Mouse (Mus musculus): ENCODE results near the gene Ptpn3. TPM values are rescaled to one million over a fixed set of nuclear protein-coding genes. Genes with fewer than 3 reads are reported as not detected.

Gene Ptpn3
- polyA plus RNA-seq (2012; rRNA removed), result 3.1 and 4.9 TPM in 2 replicates

GRCm38 (mm10) chr4:57301410-57302313 lies at the start of gene Ptpn3:
TSS of gene Ptpn3 (minus strand) at chr4:57301837.
- DNase-seq (ENCODE audit: low read depth), result peak; percentile 92
- TF ChIP-seq CTCF (IDR thresholded peaks at IDR 0.05; ENCODE audit: borderline replicate concordance, extremely low read depth, insufficient read depth, insufficient read length), result no peak
- no peak for TF ChIP-seq POLR2A (IDR thresholded peaks at IDR 0.05; ENCODE audit: borderline replicate concordance, extremely low read depth, insufficient read depth, insufficient read length, poor library complexity, severe bottlenecking)

DNA sequence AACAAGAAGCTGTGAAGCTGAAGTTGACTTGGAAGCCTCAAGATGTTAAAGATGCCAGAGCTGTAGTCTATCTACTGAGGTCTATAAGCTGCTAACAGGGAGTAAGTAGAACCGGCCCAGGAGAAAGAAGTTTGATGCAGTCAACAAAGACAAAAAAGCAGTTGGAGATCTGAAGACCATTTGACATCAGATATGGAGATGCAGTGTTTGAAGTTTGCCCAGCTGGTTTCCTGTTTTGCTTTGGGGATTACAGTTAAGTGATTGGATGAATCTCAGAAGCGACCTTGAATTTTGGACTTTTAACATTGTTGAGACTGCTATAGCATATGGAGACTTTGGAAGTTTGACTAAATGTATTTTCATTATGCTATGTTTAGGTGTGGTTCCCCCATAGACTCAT lies 48.9 kb upstream of the Ptpn3 start:
- no peak for DNase-seq (ENCODE audit: low read depth)
- TF ChIP-seq POLR2A (IDR thresholded peaks at IDR 0.05; ENCODE audit: borderline replicate concordance, extremely low read depth, insufficient read depth, insufficient read length, poor library complexity, severe bottlenecking), result no peak
- TF ChIP-seq CTCF (IDR thresholded peaks at IDR 0.05; ENCODE audit: borderline replicate concordance, extremely low read depth, insufficient read depth, insufficient read length), result no peak

DNA sequence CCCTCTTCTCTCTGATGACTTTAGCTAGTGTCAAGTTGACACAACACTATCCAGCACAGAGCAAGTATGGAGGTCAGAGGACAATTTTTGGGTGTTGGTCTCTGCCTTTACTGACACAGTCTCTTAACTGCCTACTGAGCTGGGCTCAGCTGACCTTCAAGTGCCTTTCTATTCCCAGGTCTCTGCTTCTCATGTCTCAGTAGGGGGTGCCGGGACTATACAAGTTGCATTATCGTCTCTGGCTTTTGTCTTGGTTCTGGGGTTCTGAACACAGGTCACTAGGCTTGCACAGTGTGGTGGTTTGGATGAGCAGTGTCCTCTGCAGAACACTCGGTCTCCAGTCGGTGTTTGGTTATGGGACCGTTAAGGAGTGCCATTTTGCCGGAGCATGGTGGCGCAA lies 42.4 kb upstream of the Ptpn3 start:
- DNase-seq (ENCODE audit: low read depth), result no peak
- TF ChIP-seq CTCF (IDR thresholded peaks at IDR 0.05; ENCODE audit: borderline replicate concordance, extremely low read depth, insufficient read depth, insufficient read length) (no peak), POLR2A (IDR thresholded peaks at IDR 0.05; ENCODE audit: borderline replicate concordance, extremely low read depth, insufficient read depth, insufficient read length, poor library complexity, severe bottlenecking) (no peak)

- TF ChIP-seq CTCF (IDR thresholded peaks at IDR 0.05; ENCODE audit: borderline replicate concordance, extremely low read depth, insufficient read depth, insufficient read length), result no peak
- no peak for TF ChIP-seq POLR2A (IDR thresholded peaks at IDR 0.05; ENCODE audit: borderline replicate concordance, extremely low read depth, insufficient read depth, insufficient read length, poor library complexity, severe bottlenecking)
- no peak for DNase-seq (ENCODE audit: low read depth)
Measured at GRCm38 (mm10) chr4:57338923-57339322, 37.3 kb upstream of the Ptpn3 start.

DNA sequence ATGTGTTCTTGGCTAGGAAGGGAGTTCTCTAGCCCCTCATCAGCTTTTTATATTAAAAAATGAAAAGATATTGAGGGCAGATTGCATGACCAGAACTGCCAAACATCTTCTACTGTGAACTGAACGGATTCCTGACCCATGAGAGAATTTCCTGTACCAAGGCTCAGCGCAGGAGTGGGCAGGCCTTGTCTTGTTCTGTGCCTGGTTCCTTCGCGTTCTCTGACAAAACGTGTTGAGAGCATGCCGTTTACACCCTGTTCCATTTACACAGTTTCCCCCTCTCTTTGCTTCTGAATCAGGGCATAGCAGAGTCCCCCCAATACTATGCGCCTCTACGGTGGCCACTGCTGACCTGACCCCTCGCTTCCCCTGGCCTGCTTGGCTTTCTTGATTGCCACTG lies 36.4 kb upstream of the Ptpn3 start:
- no peak for DNase-seq (ENCODE audit: low read depth)

DNA sequence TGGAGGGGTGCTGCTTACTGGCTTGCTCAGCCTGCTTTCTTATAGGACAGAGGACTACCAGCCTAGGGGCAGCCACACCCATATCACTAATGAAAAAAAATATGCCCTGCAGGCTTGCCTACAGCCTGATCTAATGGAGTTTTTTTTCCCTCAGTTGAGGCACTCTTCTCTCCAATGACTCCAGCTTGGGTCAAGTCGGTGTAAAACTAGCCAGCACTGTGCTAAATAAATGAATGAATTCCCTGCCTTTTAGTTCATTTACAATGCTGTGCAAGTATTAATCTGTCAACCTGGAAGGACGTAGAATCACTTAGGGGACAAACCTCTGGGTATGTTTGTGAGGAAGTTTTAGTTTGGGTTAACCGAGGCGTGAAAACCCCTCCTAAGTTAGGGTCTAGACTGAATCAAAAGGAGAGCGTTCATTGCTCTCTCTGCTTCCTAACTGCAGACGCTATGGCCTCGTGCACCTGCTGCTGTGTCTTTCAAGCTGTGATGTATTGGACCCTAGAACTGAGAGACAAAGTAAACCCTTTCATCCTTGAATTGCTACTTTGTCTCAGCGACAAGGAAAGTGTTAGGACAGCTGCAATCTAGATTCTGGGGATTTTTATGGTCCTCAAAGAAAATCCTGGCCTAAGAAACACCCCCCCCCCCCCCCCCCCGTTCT lies 33.5 kb upstream of the Ptpn3 start:
- TF ChIP-seq CTCF (IDR thresholded peaks at IDR 0.05; ENCODE audit: borderline replicate concordance, extremely low read depth, insufficient read depth, insufficient read length) (no peak), POLR2A (IDR thresholded peaks at IDR 0.05; ENCODE audit: borderline replicate concordance, extremely low read depth, insufficient read depth, insufficient read length, poor library complexity, severe bottlenecking) (no peak)
- peak; percentile 32 for DNase-seq (ENCODE audit: low read depth)

More for the DNA sequence above, 36.4 kb upstream of the Ptpn3 start:
- TF ChIP-seq POLR2A (IDR thresholded peaks at IDR 0.05; ENCODE audit: borderline replicate concordance, extremely low read depth, insufficient read depth, insufficient read length, poor library complexity, severe bottlenecking), result no peak
- TF ChIP-seq CTCF (IDR thresholded peaks at IDR 0.05; ENCODE audit: borderline replicate concordance, extremely low read depth, insufficient read depth, insufficient read length), result no peak

DNA sequence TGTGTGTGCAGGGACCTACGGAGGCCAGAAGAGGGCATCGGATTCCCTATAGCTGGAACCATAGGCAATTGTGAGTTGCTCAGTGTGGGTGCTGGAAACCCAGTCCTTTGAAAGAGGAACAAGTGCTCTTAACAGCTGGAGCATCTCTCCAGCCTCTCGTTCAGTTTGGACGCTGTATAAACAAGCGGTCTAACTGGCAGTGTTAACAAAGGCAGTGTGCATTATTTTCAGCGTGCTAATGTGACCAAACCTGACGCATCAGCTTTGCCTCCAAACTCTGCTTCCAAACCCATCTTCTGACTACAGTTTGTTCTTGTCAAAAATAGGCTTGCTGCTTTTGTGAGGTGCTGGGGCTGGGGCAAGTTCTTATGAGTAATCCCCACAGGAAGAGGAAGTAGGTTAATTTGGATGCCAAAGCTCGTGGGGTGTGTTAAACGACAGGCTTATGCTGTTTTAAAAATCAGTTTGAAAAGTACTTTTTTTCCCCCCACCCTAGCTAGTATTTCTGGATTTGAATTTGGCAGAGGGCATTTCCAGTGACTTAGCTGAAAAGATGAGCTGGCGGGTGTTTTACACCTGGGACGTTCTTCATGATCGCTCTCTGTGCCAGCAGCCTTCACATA lies 32.4 kb upstream of the Ptpn3 start:
- no peak for TF ChIP-seq CTCF (IDR thresholded peaks at IDR 0.05; ENCODE audit: borderline replicate concordance, extremely low read depth, insufficient read depth, insufficient read length)
- no peak for TF ChIP-seq POLR2A (IDR thresholded peaks at IDR 0.05; ENCODE audit: borderline replicate concordance, extremely low read depth, insufficient read depth, insufficient read length, poor library complexity, severe bottlenecking)
- DNase-seq (ENCODE audit: low read depth), result no peak

- no peak for DNase-seq (ENCODE audit: low read depth)
- TF ChIP-seq POLR2A (IDR thresholded peaks at IDR 0.05; ENCODE audit: borderline replicate concordance, extremely low read depth, insufficient read depth, insufficient read length, poor library complexity, severe bottlenecking) (no peak), CTCF (IDR thresholded peaks at IDR 0.05; ENCODE audit: borderline replicate concordance, extremely low read depth, insufficient read depth, insufficient read length) (no peak)
Measured at GRCm38 (mm10) chr4:57332511-57332910, 30.9 kb upstream of the Ptpn3 start.

GRCm38 (mm10) chr4:57320606-57321327 lies 19.1 kb upstream of the Ptpn3 start:
- DNase-seq (ENCODE audit: low read depth), result peak; percentile 62
- TF ChIP-seq CTCF (IDR thresholded peaks at IDR 0.05; ENCODE audit: borderline replicate concordance, extremely low read depth, insufficient read depth, insufficient read length) (peak; percentile 62; the same call in 1 of the 2 replicates), POLR2A (IDR thresholded peaks at IDR 0.05; ENCODE audit: borderline replicate concordance, extremely low read depth, insufficient read depth, insufficient read length, poor library complexity, severe bottlenecking) (no peak)

- DNase-seq (ENCODE audit: low read depth), result peak; percentile 55
- TF ChIP-seq CTCF (IDR thresholded peaks at IDR 0.05; ENCODE audit: borderline replicate concordance, extremely low read depth, insufficient read depth, insufficient read length), result no peak
- TF ChIP-seq POLR2A (IDR thresholded peaks at IDR 0.05; ENCODE audit: borderline replicate concordance, extremely low read depth, insufficient read depth, insufficient read length, poor library complexity, severe bottlenecking), result no peak
Measured at GRCm38 (mm10) chr4:57318525-57319212, 17.0 kb upstream of the Ptpn3 start.
